Mouse (Mus musculus): Measurements from ENCODE around the gene Sacs. TPM values are rescaled to one million over a fixed set of nuclear protein-coding genes. Genes with fewer than 3 reads are reported as not detected.
"Not testable (repeated sequence)": the region's sequence is repeated elsewhere in the genome, so short reads cannot be mapped to it uniquely, and the experiment has no call there.

The Sacs gene
- 10 to 100 TPM; 12.6 to 12.9 TPM for total RNA-seq (2021)
- long read RNA-seq, experiment 1, result 0 reads
- long read RNA-seq, experiment 2, result 0 reads

GRCm38 (mm10) chr14:61137994-61138726, at the start of gene Sacs:
Sacs (plus strand) TSS chr14:61138457.
- DNase-seq (ENCODE audit: low spot score in 2 of 2), result no peak

GRCm38 (mm10) chr14:61090955-61091354, 47.3 kb upstream of the Sacs start:
- no peak for DNase-seq (ENCODE audit: low spot score in 2 of 2)

GRCm38 (mm10) chr14:61092073-61092472, 46.2 kb upstream of the Sacs start:
- no peak for DNase-seq (ENCODE audit: low spot score in 2 of 2)

GRCm38 (mm10) chr14:61097974-61098625, 40.2 kb upstream of the Sacs start:
- DNase-seq (ENCODE audit: low spot score in 2 of 2), result no peak

- no peak for DNase-seq (ENCODE audit: low spot score in 2 of 2)
These were observed 37.5 kb upstream of the Sacs start for GRCm38 (mm10) chr14:61100736-61101135.

GRCm38 (mm10) chr14:61106404-61106803, 31.9 kb upstream of the Sacs start:
- no peak for DNase-seq (ENCODE audit: low spot score in 2 of 2)

GRCm38 (mm10) chr14:61108625-61109024, 29.6 kb upstream of the Sacs start:
- DNase-seq (ENCODE audit: low spot score in 2 of 2), result no peak

- DNase-seq (ENCODE audit: low spot score in 2 of 2), result peak; percentile 61 to 65
These were observed 25.9 kb upstream of the Sacs start for GRCm38 (mm10) chr14:61112404-61112803.

GRCm38 (mm10) chr14:61124755-61125154, 13.5 kb upstream of the Sacs start:
- no peak for DNase-seq (ENCODE audit: low spot score in 2 of 2)

GRCm38 (mm10) chr14:61125201-61125600, 13.1 kb upstream of the Sacs start:
- no peak for DNase-seq (ENCODE audit: low spot score in 2 of 2)

GRCm38 (mm10) chr14:61127365-61127764, 10.9 kb upstream of the Sacs start:
- DNase-seq (ENCODE audit: low spot score in 2 of 2), result not testable (repeated sequence)

- no peak for DNase-seq (ENCODE audit: low spot score in 2 of 2)
These were observed 9.2 kb upstream of the Sacs start for GRCm38 (mm10) chr14:61128961-61129507.

GRCm38 (mm10) chr14:61132556-61132955, 5.7 kb upstream of the Sacs start:
- no peak for DNase-seq (ENCODE audit: low spot score in 2 of 2)

GRCm38 (mm10) chr14:61134381-61135030, 3.8 kb upstream of the Sacs start:
- DNase-seq (ENCODE audit: low spot score in 2 of 2), result no peak

- DNase-seq (ENCODE audit: low spot score in 2 of 2), result no peak
These were observed 847 bp upstream of the Sacs start for GRCm38 (mm10) chr14:61137410-61137809.

GRCm38 (mm10) chr14:61138727-61139067, 440 bp downstream of the Sacs start:
- no peak for DNase-seq (ENCODE audit: low spot score in 2 of 2)

GRCm38 (mm10) chr14:61143358-61143757, 5.1 kb downstream of the Sacs start:
- DNase-seq (ENCODE audit: low spot score in 2 of 2), result no peak

- no peak for DNase-seq (ENCODE audit: low spot score in 2 of 2)
These were observed 5.6 kb downstream of the Sacs start for GRCm38 (mm10) chr14:61143869-61144268.

- DNase-seq (ENCODE audit: low spot score in 2 of 2), result not testable (repeated sequence)
These were observed 12.2 kb downstream of the Sacs start for GRCm38 (mm10) chr14:61150416-61150815.

GRCm38 (mm10) chr14:61154900-61155585, 16.8 kb downstream of the Sacs start:
- DNase-seq (ENCODE audit: low spot score in 2 of 2), result no peak

- no peak for DNase-seq (ENCODE audit: low spot score in 2 of 2)
These were observed 17.4 kb downstream of the Sacs start for GRCm38 (mm10) chr14:61155687-61156086.
